Mouse (Mus musculus) thymus, postnatal 0 days (tissue): Measurements from ENCODE around the gene Abtb2. TPM values are rescaled to one million over a fixed set of nuclear protein-coding genes. Genes with fewer than 3 reads are reported as not detected.

ENCODE experiments used
- DNase-seq: peaks from one replicate; pipeline ENCODE4 v3.0.0-alpha.2; 2015; ENCODE audit warnings: low spot score
- polyA plus RNA-seq: library from polyadenylated mRNA; unstranded; fragments of >200 nt; fragmentation: Nextera tagmentation; extraction: Ambion mirVana; gene quantifications from 2 replicates; pipeline ENCODE4 v1.2.1, GENCODE M21; 2015

Abtb2 gene
- polyA plus RNA-seq, 1 experiment from 2014 or later = 37.2 TPM

DNA sequence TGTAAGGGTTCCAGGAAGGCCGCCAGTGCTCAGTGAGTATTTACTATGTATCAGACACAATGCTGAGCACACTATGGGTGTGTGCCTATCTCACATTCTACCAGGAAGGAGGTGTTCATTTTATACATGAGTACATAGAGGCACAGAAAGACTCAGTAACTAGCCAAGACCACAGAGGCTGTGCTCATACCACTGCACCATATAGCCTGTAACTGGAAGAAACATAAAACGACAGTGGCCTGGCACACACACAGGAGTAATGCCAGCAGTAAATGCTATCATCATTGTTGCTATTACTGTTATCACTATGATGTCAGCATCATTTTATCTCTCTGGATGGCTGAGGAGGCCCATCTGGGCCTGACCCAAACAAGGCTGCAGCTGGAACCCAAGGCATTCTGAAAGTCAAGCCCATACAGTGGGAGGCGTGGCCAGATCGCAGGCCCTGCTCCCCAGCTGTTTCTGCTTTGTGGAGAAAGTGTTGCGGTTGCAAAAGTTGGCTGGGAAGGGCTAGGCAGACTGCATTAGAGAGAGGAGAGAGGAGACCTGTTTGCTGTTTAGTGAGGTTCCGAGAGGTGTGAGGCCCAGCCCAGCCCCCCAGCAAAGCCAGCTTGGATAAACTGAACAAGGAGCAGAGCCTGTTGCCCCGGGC is 118.9 kb downstream of the Abtb2 start:
- peak; percentile 83 for DNase-seq

DNA sequence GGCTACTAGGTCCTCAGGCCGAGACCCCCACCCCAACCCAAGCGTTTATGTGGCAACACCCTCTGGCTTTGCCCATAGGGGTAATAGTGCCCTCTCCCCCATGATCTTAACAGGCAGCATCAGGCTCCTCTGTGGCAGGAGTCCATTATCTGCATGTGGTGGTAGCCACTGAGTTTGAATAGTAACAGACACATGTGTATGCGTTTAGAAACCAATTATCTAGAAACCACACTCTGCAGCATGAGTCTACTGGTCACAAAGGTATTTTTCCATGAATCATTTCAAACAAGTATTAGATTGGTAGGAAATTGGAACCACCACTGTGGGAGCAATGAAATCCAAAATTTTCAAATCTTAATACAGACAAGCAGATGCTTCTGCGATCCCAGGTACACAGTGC is 119.5 kb downstream of the Abtb2 start:
- DNase-seq = no peak

DNA sequence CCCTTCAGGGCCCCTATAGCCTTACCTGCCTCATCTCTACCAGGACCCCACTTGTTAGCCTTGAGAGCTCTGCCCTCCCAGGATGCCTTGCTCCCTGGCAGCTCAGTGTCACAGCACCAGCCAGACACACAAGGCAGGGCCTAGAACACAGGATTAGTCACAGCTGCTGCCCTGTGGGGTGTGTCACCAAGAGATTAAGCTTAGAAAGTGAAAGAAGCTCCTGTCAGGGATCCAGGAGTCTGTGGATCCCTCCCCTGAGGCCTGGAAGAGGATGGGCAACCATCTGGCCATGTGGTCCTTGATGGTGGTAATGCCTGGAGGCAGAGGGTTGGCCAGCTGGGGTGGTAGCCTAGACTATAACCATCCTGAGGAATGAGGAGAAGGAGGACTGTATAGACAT is 121.0 kb downstream of the Abtb2 start:
- DNase-seq = no peak

DNA sequence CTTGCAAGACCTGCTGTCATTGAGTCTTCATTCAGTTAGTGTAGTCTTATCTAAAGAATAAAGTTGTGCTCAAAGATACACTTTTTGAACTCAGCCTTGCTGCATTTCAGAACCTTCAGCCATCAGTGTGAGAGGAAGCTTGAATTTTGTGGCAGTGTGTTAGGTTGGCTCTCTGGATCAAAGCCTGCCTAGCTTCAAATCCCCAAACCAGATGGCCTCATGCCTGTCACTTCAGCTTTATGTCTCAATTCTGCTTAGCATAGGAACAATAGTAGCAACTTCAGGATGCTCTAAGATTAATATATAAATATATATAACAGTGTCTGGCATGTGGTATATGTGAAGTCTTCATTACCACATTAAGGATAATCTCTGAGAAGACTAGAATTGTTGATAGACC is 121.8 kb downstream of the Abtb2 start:
- DNase-seq = no peak

DNA sequence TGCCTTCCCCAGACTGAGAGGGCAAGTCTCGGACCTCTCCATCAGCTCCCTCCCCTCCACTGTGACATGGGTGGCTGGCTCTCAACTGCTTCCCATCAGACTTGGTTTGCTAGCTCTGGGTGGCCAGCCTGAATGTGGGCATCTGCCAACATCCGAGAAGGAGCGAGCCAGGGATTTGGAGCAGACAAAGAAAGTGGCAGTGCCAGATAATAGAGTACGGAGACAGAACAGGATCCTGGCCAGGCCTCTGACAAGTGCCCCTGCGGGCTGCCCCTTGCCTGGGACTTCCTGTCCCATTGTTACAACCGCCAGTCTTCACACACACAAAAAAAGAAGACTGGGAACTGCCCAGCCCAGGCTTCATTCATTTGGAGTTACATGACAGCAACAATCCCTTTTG is 124.3 kb downstream of the Abtb2 start:
- DNase-seq = no peak

DNA sequence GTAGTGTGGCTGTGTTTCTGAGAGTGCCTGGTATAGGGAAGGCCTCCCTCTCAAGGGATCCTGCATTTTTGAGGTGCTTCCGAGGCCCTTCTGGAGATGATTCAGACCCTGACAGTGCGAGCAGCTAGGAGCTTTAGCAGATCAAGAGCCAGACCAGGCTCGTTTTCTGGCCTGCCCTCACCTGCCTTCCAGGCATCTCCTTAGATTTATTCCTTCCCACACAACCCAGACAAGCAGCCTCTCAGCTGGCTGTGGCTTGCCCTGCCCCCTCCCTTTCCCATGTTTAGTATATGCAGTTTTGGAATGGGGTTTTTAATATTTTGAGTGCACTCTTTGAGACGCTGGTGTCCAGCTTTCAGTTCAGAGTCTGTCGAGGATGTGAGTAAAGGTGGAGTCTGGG is 124.7 kb downstream of the Abtb2 start:
- DNase-seq = no peak

DNA sequence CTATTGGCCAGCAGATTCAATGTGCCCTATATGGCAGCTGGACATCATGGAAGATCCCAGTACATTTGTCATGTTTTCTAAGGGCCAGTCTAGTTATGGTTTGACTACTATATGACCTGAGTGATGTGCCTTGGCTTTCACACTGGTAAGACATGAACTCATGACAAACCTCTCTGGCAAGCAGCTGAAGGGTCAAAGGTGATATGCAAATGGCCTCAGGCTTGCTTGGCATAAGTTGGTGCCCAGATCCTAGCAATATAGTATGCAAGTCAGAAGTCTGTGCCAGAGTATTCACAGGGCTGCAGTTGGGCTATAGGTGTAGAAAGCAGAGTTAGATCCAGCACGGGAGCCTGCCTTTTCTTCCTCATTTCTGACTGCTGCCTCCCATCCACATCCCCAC is 125.2 kb downstream of the Abtb2 start:
- DNase-seq = no peak

DNA sequence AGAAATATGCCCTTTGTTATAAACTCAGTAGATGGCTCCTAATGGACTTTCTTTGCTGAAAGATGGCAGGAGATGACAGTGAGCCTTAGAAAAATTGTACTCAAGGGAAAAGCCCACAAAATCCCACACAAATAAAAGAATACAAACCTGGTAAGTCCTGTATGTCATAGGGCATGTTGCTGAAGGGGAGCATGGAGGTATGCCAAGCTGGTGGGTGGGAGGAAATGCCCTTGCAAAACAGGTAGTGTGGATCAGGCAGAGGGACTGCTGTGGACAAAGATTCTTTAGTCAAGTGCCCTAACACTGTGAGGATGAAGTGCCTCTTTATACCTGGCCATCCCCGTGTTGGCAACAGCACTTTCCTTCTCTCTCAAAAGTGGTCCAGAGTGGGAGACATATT is 126.7 kb downstream of the Abtb2 start:
- no peak for DNase-seq

DNA sequence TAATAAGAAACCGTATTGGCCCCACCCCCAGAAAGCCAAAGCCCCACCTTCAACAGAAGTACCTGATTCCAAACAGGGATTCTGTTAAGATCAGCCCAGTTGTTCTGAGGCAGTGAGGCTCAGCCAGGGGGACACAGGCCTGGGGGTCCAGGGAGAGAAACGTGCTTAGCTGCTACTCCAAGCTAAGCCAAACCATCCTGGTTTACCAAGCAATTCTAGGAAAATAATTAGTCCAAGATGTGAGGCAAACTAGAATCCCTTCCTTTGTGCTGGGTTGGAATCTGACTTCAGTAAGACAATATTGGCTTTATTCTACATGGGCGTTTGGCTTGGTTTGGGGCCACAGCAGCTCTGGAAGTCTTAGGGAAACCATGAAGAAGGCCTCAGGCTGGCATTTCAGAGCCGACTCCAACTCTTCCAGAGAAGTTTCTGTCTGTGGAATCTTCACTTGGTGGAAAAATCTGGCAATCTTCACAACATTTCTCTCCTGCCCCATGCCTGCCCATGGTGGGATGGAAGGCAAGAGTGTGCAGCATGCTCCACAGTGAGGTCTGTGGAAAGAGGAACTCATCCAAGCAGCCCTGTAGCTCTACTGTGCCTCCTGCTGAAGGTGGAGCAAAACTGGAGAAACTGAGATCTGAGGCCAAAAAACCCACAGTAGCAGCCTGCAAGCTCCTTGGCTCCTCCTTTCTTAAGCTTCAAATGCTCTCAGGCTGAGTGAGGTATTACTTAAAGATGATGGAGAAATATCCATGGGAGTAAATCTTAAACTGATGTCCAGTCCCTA is 128.9 kb downstream of the Abtb2 start:
- DNase-seq = no peak

DNA sequence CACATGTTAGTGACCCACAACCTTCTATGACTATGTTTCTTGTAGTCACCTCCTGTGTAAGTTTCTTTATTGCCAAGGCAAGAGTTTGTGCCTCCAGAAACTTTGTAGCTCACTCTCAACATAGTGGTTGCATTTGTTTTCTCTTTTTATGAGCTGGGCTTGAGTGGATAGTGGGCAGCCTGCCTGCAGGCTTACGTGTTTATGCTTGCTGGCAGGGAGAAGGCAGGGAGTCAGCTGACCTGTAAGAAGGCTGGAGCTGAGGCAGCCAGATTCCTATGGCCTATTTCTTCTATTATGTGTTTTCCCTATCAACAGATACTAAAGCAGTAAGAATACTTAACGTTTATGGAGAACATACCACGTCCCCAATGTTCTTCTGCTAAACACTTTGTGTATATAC is 130.1 kb downstream of the Abtb2 start:
- DNase-seq = no peak

DNA sequence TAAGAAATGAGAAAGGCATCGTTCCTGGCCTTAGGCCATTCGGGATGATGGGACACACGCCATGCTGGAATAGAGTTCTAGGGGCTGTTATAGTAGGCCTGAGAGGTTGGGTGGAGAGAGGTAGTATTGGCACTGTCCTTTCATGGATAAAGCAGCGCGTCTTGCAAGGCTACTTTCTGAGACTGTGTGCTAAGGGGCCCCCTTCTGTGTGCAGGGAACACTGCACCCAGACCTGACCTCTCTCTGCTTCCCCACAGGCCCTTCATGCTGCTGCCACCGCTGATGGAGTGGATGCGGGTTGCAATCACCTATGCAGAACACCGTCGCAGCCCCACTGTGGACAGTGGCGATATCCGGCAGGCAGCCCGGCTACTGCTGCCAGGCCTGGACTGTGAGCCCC is 134.4 kb downstream of the Abtb2 start:
- peak; percentile 46 for DNase-seq

DNA sequence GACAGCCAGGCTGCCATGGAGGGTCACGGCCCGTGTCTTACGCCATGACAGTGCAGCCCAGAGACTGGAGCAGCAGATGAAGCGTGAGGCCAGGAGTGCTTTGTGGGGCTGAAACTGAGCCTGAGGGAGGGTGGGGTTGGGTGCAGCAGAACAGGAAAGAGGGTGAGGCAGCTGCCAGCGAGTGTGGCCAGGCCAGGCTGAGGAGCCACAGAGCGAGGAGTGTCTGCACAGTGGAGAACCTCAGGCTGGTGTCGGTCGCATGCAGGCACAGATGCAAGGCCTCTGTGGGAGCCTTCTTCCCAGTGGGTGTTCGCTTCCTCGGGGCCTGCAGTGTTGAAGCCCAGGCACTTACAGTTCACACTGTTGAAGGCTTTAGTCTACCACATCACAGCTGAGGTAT is 137.2 kb downstream of the Abtb2 start:
- peak; percentile 56 for DNase-seq

DNA sequence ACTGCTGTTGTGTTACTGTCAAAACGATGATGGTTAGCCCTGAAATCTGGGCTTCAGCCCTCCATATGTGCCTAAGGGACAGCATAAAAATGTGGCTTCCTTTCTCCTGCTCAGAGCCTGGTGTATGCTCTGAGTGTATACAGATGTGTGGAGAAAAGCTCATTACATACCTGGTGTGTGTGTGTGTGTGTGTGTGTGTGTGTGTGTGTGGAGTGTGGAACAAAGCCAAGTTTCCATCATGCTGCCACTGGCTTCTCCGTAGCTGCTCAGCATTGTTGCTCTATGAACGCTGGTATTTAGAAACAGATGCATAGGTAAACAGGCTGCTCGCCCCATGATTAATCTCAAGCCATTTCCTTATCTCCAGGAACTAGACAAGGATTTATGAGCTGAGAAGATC is 137.8 kb downstream of the Abtb2 start:
- no peak for DNase-seq

DNA sequence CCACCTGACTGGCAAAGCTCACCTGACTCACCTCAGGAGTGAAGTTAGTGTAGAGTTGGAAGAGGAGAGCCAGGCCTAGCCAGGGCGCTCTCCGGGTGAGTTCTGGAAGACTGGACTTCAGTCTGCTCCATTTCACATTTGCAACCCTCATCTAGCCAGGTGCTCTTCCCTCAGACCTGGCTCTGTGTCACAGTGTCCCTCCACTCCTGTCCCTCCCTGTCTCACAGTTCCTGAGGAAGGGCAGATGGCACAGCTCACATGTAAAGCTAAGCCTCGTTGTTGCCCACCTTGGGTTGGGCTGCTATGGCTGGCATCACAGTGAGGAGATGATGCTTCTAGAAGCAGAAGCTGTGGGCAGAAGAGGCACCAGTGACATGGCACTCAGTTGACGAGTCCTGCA is 139.7 kb downstream of the Abtb2 start:
- no peak for DNase-seq

DNA sequence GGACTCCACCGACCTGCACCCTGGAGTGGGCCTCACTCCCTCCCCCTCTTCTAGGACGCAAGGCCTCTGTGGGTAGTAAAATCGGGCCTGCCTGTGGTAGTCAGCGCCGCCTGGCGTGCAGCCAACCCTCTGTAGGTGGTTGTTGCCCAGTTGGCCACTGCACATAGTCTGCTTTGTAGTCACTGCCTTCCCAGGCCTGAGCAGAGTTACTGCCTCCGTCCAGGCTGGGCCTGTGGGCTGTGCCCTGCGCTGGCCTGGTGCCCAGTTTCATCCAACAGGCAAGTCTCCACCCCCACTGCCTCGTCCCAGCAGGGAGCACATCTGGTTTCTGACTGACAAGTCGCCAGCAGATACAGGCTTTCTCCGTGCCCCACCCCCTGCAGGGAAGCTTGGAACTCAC is 140.1 kb downstream of the Abtb2 start:
- DNase-seq = no peak

DNA sequence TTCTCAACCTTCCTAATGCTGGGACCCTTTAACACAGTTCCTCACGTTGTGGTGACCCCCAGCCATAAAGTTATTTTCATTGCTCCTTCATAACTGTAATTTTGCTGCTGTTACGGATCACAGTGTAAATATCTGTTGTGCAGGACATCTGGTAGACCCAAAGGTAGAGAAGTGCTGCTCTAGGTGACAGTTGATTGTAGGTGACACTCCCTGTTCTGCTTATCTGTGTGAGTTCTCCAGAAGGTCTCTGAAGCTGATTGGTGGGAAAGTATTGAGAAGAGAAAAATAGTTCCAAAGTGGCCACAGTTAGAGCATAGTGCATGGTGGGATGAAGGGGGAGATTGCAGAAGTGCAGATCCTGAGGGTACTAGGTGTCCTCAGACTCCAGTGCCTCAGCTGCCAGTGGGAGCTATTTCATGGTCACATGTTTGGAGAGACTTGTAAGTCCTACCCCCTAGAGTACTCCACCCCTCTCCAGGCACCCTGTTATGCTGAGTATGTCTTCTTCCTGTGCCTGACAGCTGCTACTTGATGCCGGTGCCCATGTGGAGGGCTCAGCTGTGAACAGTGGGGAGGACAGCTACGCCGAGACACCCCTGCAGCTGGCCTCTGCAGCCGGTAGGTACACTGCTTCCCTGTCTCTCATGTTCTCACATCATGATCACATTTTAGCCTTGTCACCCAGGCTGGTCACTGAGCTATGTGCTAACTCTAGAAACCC is 141.1 kb downstream of the Abtb2 start:
- DNase-seq = no peak

DNA sequence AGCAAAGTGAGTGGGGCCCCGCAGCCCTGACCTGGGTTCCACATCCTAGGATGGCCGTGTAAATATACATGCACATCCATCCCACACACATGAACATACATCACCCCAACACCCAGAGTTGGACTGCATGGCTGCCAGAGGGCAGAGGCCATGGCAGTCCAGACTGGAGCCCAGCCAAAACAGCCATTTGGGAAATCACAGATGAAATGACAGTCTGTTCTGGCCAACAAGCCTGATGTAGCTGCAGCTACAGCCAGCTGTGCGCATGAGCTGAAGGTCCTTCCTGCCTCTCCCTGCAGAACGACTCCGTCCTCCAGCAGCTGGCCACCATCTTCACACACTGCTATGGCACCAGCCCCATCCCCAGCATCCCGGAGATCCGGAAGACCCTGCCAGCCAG is 144.7 kb downstream of the Abtb2 start:
- DNase-seq = no peak

DNA sequence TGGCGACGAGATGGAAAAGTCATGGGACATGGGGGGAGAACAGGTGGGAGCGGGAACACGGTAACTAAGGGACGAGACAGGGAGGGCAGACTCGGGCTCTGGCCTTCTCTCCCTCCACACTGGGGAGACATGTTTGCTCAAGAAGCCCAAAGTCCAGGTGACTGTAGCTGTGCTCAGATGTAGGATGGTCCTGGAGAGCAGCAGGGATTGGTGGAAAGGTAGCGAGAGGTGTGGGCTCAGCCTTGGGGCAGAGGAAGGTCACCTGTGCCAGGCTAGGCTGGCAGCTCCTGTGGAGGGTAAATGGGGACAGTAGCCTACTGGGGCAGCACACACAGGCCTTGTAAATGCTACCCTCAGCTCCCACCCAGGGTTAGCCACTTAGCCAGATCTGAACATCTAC is 147.7 kb downstream of the Abtb2 start:
- no peak for DNase-seq

DNA sequence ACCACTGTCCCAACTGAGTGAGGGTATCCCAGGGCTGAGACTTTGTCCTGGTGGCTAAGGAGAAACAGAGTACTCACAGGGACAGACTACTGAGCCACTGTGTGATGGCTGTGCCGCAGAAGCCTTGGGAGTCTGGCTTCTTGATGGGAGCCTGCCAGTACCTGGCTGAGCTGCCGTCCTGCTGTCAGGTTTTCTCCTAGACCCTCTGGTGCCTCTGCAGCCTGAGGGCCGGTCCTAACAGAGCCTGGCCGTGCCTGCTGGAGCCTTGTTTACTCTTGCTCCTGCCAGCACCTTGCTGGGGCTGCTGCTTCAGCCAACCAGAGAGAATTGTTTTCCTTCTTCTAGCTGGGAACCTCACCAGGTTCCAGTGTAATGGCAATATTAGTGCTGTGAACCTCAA is 148.3 kb downstream of the Abtb2 start:
- DNase-seq = no peak

DNA sequence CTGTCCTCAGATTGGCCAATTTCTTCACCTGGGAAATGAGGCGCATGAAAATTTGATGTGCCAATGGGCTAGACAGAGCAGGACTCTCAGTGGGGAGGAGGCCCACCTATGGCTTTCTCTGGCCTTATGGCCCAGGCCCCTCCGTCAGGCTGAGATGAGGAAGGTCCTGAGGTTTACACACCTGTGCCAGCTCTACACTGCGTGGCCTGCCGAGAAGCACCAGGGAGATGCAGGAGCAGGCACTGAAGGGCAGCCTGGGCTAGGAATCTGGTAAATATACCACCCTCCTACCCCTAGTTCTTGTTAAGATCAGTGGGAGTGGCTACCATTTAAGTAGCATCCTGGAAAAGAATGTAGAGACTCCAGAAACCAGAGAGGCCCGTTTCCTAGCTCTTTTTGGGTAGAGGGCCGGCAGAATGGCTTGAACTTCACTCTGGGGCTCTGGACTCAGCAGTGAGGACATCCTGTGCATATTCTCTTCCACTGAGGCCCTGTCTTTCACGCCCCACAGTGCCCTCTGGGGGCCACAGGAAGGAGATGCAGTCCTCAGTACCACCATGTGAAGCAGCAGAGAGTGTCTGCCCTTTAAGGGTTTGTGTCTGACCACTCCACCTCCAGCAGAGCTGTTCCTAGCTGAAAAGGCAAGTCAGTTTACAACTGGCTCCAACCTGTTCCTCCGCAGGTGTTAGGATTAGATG is 152.6 kb downstream of the Abtb2 start:
- peak; percentile 82 for DNase-seq

DNA sequence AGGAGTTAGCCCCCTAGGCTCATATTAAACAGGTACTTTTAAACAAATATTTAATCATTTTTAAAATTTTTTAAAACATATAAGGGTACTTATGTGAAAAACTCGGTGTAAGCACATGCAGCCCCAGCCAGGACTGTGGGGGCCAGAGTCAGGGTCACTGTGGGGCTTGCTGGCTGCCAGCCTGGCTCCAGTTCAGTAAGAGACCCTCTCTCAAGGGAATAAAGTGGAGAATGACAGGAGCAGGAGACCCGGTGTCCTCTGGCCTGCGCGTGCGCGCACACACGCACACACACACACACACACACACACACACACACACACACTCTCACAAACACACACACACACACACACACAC is 153.2 kb downstream of the Abtb2 start:
- no peak for DNase-seq

DNA sequence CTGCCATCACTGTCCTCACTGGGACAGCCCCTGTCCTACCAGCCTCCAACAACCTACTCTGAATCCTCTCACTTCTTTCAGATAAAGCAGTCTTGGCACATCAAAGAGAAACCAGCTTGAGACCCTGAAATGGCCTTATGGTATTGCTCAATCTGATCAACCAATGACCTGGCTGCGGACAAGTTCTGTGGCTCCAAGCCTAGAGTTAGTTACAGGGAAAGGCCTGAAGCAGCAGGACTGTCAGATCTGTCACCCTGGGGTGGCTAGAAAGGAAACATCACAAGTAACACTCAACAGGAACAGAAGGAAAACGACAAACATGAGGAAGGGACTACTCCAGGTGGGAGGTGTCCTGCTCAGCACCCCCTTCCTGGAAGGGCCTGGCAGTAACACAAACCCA is 158.4 kb downstream of the Abtb2 start:
- no peak for DNase-seq
